Mouse (Mus musculus) frontal cortex, adult 2 months (tissue): ENCODE results near the gene Srf. TPM values are rescaled to one million over a fixed set of nuclear protein-coding genes. Genes with fewer than 3 reads are reported as not detected.

ENCODE experiments used
- DNase-seq, 2 experiments: peaks; one replicate each; pipeline ENCODE4 v3.0.0; 2022; ENCODE audit warnings: low spot score in 1 of 2; ENCODE audit errors: extremely low spot score in 1 of 2
- polyA plus RNA-seq: library from polyadenylated mRNA; depleted of rRNA; stranded (reverse); fragments of >200 nt; gene quantifications from 2 replicates; pipeline ENCODE4 v1.2.3, GENCODE M21; 2012; rRNA removed

Gene Srf
- polyA plus RNA-seq, 1 experiment, result 74.8 TPM

DNA sequence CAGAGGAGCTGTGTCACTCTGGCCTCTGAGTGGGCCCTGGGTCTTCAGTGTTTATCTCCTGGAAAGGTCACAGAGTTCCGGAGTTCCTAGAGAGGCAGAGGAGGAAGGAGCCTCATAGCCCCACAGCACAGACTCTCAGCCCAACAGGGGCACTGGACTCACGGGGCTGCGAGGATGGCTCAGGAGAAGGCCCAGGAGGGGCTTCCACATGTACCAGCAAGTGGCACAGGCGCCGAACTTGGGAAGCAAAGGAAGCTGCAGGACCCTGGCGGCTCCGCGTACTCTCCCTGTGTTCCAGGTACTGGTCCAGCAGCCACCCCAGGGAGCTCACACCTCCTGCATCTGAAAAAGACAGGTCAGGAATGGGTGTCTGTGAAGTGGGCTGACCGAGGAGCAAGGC lies 34.8 kb downstream of the Srf start:
- no peak for DNase-seq

DNA sequence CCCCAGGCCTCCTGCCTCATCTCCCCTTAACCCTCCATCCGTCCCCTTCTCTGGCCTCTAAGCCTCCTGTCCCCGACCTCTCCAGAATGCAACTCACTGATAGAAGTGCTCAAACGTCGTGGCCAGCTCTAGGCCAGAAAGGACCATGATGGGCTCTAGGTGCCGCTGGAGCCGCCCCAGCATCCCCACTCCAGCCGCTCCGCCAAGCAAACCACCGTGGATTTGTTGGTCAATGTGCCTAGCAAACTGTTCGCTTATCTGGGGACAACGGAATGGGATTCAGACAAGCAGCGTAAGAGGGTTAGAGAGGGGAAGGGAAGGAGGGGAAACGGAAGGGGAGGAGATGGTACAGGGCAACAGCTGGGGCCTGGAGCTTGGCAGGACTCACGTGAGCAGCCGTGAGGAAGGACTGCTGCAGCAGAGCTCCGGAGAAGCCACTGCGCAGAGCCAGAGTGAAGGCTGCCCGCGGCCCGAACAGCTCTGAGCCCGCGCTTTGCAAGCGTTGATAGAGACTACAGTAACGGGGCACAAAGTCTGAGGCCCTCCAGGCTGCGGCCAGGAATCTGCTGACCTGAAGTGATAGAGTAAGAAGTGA lies 35.5 kb downstream of the Srf start:
- DNase-seq, result no peak

- no peak for DNase-seq
Measured at GRCm38 (mm10) chr17:46519971-46520370, 36.0 kb downstream of the Srf start.

GRCm38 (mm10) chr17:46513329-46513728 lies 42.6 kb downstream of the Srf start:
- no peak for DNase-seq

DNA sequence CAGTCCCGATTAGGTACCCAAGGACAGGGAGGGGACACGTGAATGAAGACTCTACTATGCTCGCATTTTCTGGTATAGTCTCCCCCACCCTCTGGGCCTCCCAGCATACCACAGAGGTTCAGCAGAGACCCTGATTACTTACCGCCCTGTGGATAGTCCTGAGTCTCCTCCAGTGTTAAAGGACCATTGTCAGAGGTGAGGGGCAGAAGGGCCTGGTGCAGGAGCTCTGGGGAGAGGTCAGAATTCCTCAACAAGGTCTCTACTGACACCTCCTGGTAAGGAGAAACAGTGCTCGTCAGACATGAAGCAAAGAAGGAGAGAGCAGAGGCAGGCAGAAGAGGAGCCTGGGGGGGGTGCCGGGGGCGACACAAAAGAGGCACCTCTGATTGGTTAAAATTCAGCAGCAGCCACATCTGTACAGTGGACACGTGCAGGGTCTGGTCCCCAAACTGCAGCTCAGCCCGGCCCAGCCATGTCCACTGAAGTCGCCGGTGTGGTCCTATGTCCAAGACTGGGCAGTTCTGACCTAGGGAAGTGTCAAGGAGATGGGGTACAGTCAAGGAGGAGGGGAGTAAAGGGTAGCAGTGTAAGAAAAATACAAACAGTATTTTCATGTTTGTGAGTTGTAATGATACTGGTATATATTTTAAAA lies 44.8 kb downstream of the Srf start:
- no peak for DNase-seq

- no peak for DNase-seq
Measured at GRCm38 (mm10) chr17:46505617-46506016, 50.4 kb downstream of the Srf start.

DNA sequence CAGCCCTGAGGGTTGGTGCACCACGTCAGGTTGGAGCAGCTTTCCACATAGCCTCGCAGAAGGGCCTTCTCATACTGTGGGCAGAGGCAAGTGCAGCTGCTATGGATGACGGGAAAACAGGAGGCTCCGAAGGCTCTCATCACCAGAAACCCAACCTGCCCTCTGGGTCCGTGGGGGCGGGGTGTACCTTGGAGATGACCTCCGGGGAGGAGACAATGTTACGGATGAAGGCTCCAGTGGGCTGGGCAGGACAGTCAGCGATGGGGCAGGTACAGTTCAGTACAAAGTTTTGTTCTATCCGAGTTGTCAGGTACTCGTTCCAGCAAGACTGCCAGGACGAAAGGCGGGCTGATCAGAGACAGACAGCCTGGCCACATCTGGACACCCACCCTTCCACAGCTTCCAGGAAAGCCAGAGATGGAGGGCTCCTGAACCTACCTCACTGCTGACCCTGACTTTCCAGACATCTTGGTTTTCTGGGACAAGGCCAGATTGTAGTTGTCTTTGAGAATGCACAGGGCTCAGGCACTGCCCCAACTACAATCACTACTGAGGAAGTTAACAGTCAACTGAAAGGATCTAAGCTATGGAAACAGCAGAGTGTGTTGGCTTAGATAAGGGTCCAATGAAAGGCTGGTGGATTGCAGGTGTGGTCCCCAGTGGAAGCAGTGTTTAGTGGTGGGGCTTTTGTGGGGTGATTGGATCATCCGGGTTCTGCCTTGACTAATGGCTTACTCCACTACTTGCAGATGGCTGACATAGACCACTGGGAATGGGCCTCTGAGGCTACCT lies 51.9 kb downstream of the Srf start:
- no peak for DNase-seq

DNA sequence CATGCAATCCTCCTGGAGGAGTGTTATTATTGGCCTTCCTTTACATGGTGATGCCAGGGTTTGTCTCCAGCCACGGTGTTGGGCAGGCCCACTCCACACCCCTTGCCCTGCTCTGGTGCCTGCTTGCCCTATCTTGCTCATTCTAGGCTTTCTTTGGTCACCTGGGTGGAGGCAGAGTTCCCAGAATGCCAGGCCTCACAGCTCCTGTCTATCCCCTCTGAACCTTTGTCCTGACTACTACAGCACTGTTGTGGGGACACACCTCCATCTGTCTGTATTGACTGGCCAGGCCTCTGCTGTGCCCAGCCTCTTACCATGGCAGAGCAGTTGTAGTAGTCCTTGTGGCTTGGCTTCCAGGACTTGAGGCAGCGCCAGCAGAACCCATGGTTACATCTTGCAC lies 53.2 kb downstream of the Srf start:
- DNase-seq, result no peak

Other genes with a start within 250 kb of the Srf start
- gene Abcc10, start 227.8 kb downstream of the Srf start, polyA plus RNA-seq, result 10.9 and 11.4 TPM in 2 replicates
- gene Zfp318, start 172.4 kb downstream of the Srf start, polyA plus RNA-seq, result 29.6 and 30.7 TPM in 2 replicates
- 9.1 and 13.8 TPM in 2 replicates for gene Crip3, start 127.2 kb downstream of the Srf start, polyA plus RNA-seq
- gene Slc22a7, start 117.7 kb downstream of the Srf start, polyA plus RNA-seq, result 0.15 and 0.18 TPM in 2 replicates
- gene Ttbk1, start 68.5 kb downstream of the Srf start, polyA plus RNA-seq, result 46.3 and 50.1 TPM in 2 replicates
- gene Dnph1, start 59.5 kb downstream of the Srf start, polyA plus RNA-seq, result 4.0 and 4.8 TPM in 2 replicates
- 65.3 and 66.8 TPM in 2 replicates for gene Cul9, start 9.8 kb downstream of the Srf start, polyA plus RNA-seq
- gene Ptk7, start 73.3 kb upstream of the Srf start, polyA plus RNA-seq, result 5.3 and 6.3 TPM in 2 replicates
- 20.1 and 23.5 TPM in 2 replicates for gene Klc4, start 89.8 kb upstream of the Srf start, polyA plus RNA-seq
- 51.2 and 58.7 TPM in 2 replicates for gene Mrpl2, start 90.1 kb upstream of the Srf start, polyA plus RNA-seq
- 33.0 and 35.2 TPM in 2 replicates for gene Cul7, start 94.2 kb upstream of the Srf start, polyA plus RNA-seq
- gene Rrp36, start 118.2 kb upstream of the Srf start, polyA plus RNA-seq, result 29.6 and 33.0 TPM in 2 replicates
- 151 and 157 TPM in 2 replicates for gene Mea1, start 122.6 kb upstream of the Srf start, polyA plus RNA-seq
- 189 and 198 TPM in 2 replicates for gene Klhdc3, start 124.7 kb upstream of the Srf start, polyA plus RNA-seq
- gene Ppp2r5d, start 148.9 kb upstream of the Srf start, polyA plus RNA-seq, result 95.4 and 95.5 TPM in 2 replicates
- 49.1 and 50.5 TPM in 2 replicates for gene Pex6, start 155.3 kb upstream of the Srf start, polyA plus RNA-seq
- gene Gnmt, start 173.0 kb upstream of the Srf start, polyA plus RNA-seq, result 1.8 and 2.2 TPM in 2 replicates
- 86.0 and 88.3 TPM in 2 replicates for gene Cnpy3, start 196.0 kb upstream of the Srf start, polyA plus RNA-seq
- 0.36 and 0.88 TPM in 2 replicates for gene Ptcra, start 207.5 kb upstream of the Srf start, polyA plus RNA-seq
- 23.6 and 27.1 TPM in 2 replicates for gene 2310039H08Rik, start 216.5 kb upstream of the Srf start, polyA plus RNA-seq
- gene Rpl7l1, start 226.5 kb upstream of the Srf start, polyA plus RNA-seq, result 37.8 and 46.0 TPM in 2 replicates